Mouse (Mus musculus): ENCODE data around the gene Pbx3. TPM values are rescaled to one million over a fixed set of nuclear protein-coding genes. Genes with fewer than 3 reads are reported as not detected.

The Pbx3 gene
- polyA plus RNA-seq, 1 experiment from 2014 or later, result 88.0 TPM

- WGBS, result 63% methylated on average over 2 of the region's 2 CpGs
- ATAC-seq (ENCODE audit: insufficient read depth, low FRiP score, low TSS enrichment), result no peak
- no peak for DNase-seq (ENCODE audit: low spot score)
Observed at GRCm38 (mm10) chr2:34374349-34374748, 1.4 kb upstream of the Pbx3 start.

GRCm38 (mm10) chr2:34373886-34374285 lies 944 bp upstream of the Pbx3 start:
- Histone ChIP-seq H3K4me3 (ENCODE audit: low read depth, low read length) (no peak overlapping the region), H3K4me1 (ENCODE audit: control insufficient read depth, insufficient read depth, low read length) (peaks cover 13% of the 10 kb centered on the region), H3K4me2 (ENCODE audit: low read depth) (no peak overlapping the region; the same call in 1 of the 2 replicates), H3K9me3 (ENCODE audit: control insufficient read depth, low read length) (no peaks in the 10 kb centered on the region), H3K9ac (ENCODE audit: low read length) (no peak overlapping the region), H3K27me3 (ENCODE audit: control insufficient read depth, insufficient read depth, low read length) (no peaks in the 10 kb centered on the region), H3K36me3 (ENCODE audit: control insufficient read depth, insufficient read depth, low read length) (no peaks in the 10 kb centered on the region), H3K27ac (ENCODE audit: low read depth, low read length) (no peak overlapping the region)
- no peak for DNase-seq (ENCODE audit: low spot score)
- WGBS, result 34% methylated on average over 3 of the region's 3 CpGs
- no peak for ATAC-seq (ENCODE audit: insufficient read depth, low FRiP score, low TSS enrichment)

More at GRCm38 (mm10) chr2:34374349-34374748, 1.4 kb upstream of the Pbx3 start:
- Histone ChIP-seq H3K4me2 (ENCODE audit: low read depth) (no peak overlapping the region), H3K27me3 (ENCODE audit: control insufficient read depth, insufficient read depth, low read length) (no peaks in the 10 kb centered on the region), H3K9ac (ENCODE audit: low read length) (no peak overlapping the region), H3K36me3 (ENCODE audit: control insufficient read depth, insufficient read depth, low read length) (no peaks in the 10 kb centered on the region), H3K4me3 (ENCODE audit: low read depth, low read length) (no peak overlapping the region), H3K27ac (ENCODE audit: low read depth, low read length) (no peak overlapping the region), H3K9me3 (ENCODE audit: control insufficient read depth, low read length) (no peaks in the 10 kb centered on the region), H3K4me1 (ENCODE audit: control insufficient read depth, insufficient read depth, low read length) (peaks cover 11% of the 10 kb centered on the region)

GRCm38 (mm10) chr2:34371441-34372304 lies 1.3 kb downstream of the Pbx3 start:
- peak; percentile 78 for DNase-seq (ENCODE audit: low spot score)
- WGBS, result under 1% methylated on average over 65 of the region's 118 CpGs
- ATAC-seq (ENCODE audit: insufficient read depth, low FRiP score, low TSS enrichment), result peak; percentile 24; the same call in 1 of the 2 replicates
- Histone ChIP-seq H3K27me3 (ENCODE audit: control insufficient read depth, insufficient read depth, low read length) (no peaks in the 10 kb centered on the region), H3K4me1 (ENCODE audit: control insufficient read depth, insufficient read depth, low read length) (peaks cover 19% of the 10 kb centered on the region), H3K4me2 (ENCODE audit: low read depth) (peak overlapping the region; percentile 89), H3K27ac (ENCODE audit: low read depth, low read length) (peak overlapping the region; percentile 100), H3K36me3 (ENCODE audit: control insufficient read depth, insufficient read depth, low read length) (no peaks in the 10 kb centered on the region), H3K9ac (ENCODE audit: low read length) (peak overlapping the region; percentile 99), H3K4me3 (ENCODE audit: low read depth, low read length) (peak overlapping the region; percentile 94), H3K9me3 (ENCODE audit: control insufficient read depth, low read length) (no peaks in the 10 kb centered on the region)

- Histone ChIP-seq H3K4me3 (ENCODE audit: low read depth, low read length) (peak overlapping the region; percentile 94), H3K4me2 (ENCODE audit: low read depth) (peak overlapping the region; percentile 89), H3K27ac (ENCODE audit: low read depth, low read length) (peak overlapping the region; percentile 100), H3K4me1 (ENCODE audit: control insufficient read depth, insufficient read depth, low read length) (peaks cover 19% of the 10 kb centered on the region), H3K9ac (ENCODE audit: low read length) (peak overlapping the region; percentile 99), H3K27me3 (ENCODE audit: control insufficient read depth, insufficient read depth, low read length) (no peaks in the 10 kb centered on the region), H3K9me3 (ENCODE audit: control insufficient read depth, low read length) (no peaks in the 10 kb centered on the region), H3K36me3 (ENCODE audit: control insufficient read depth, insufficient read depth, low read length) (no peaks in the 10 kb centered on the region)
- DNase-seq (ENCODE audit: low spot score) (peak; percentile 47), ATAC-seq (ENCODE audit: insufficient read depth, low FRiP score, low TSS enrichment) (no peak)
- under 1% methylated on average over 42 of the region's 42 CpGs for WGBS
Observed at GRCm38 (mm10) chr2:34370725-34371440, 2.1 kb downstream of the Pbx3 start.

- Histone ChIP-seq H3K4me1 (ENCODE audit: control insufficient read depth, insufficient read depth, low read length) (peaks cover 19% of the 10 kb centered on the region), H3K4me2 (ENCODE audit: low read depth) (peak overlapping the region; percentile 89), H3K27ac (ENCODE audit: low read depth, low read length) (peak overlapping the region; percentile 100), H3K27me3 (ENCODE audit: control insufficient read depth, insufficient read depth, low read length) (no peaks in the 10 kb centered on the region), H3K9me3 (ENCODE audit: control insufficient read depth, low read length) (no peaks in the 10 kb centered on the region), H3K36me3 (ENCODE audit: control insufficient read depth, insufficient read depth, low read length) (no peaks in the 10 kb centered on the region), H3K9ac (ENCODE audit: low read length) (peak overlapping the region; percentile 99), H3K4me3 (ENCODE audit: low read depth, low read length) (peak overlapping the region; percentile 94)
- DNase-seq (ENCODE audit: low spot score), result peak; percentile 14
- WGBS, result 7% methylated on average over 7 of the region's 7 CpGs
- ATAC-seq (ENCODE audit: insufficient read depth, low FRiP score, low TSS enrichment), result no peak
Observed at GRCm38 (mm10) chr2:34370349-34370724, 2.6 kb downstream of the Pbx3 start.

GRCm38 (mm10) chr2:34368396-34368795 lies 4.5 kb downstream of the Pbx3 start:
- Histone ChIP-seq H3K4me3 (ENCODE audit: low read depth, low read length) (peak overlapping the region; percentile 15), H3K36me3 (ENCODE audit: control insufficient read depth, insufficient read depth, low read length) (no peaks in the 10 kb centered on the region), H3K27me3 (ENCODE audit: control insufficient read depth, insufficient read depth, low read length) (no peaks in the 10 kb centered on the region), H3K27ac (ENCODE audit: low read depth, low read length) (peak overlapping the region; percentile 50; the same call in 1 of the 2 replicates), H3K9ac (ENCODE audit: low read length) (no peak overlapping the region), H3K4me2 (ENCODE audit: low read depth) (peak overlapping the region; percentile 36), H3K4me1 (ENCODE audit: control insufficient read depth, insufficient read depth, low read length) (peaks cover 16% of the 10 kb centered on the region), H3K9me3 (ENCODE audit: control insufficient read depth, low read length) (no peaks in the 10 kb centered on the region)
- ATAC-seq (ENCODE audit: insufficient read depth, low FRiP score, low TSS enrichment) (no peak), DNase-seq (ENCODE audit: low spot score) (peak; percentile 30)
- WGBS, result 27% methylated on average over 6 of the region's 6 CpGs

- H3K27me3 ChIP-seq (ENCODE audit: control insufficient read depth, insufficient read depth, low read length), result no peaks in the 10 kb centered on the region
- no peak for ATAC-seq (ENCODE audit: insufficient read depth, low FRiP score, low TSS enrichment)
- H3K4me3 ChIP-seq (ENCODE audit: low read depth, low read length), result no peak overlapping the region
- no peaks in the 10 kb centered on the region for H3K9me3 ChIP-seq (ENCODE audit: control insufficient read depth, low read length)
- WGBS, result 20% methylated on average over 2 of the region's 2 CpGs
- H3K36me3 ChIP-seq (ENCODE audit: control insufficient read depth, insufficient read depth, low read length), result no peaks in the 10 kb centered on the region
- H3K27ac ChIP-seq (ENCODE audit: low read depth, low read length), result no peak overlapping the region
- DNase-seq (ENCODE audit: low spot score), result no peak
- H3K4me2 ChIP-seq (ENCODE audit: low read depth), result no peak overlapping the region
- peaks cover 11% of the 10 kb centered on the region for H3K4me1 ChIP-seq (ENCODE audit: control insufficient read depth, insufficient read depth, low read length)
- no peak overlapping the region for H3K9ac ChIP-seq (ENCODE audit: low read length)
Observed at GRCm38 (mm10) chr2:34367024-34367423, 5.9 kb downstream of the Pbx3 start.

- DNase-seq (ENCODE audit: low spot score), result peak; percentile 19
- WGBS, result 15% methylated on average over 1 of the region's 1 CpGs
- Histone ChIP-seq H3K36me3 (ENCODE audit: control insufficient read depth, insufficient read depth, low read length) (no peaks in the 10 kb centered on the region), H3K4me3 (ENCODE audit: low read depth, low read length) (no peak overlapping the region), H3K9ac (ENCODE audit: low read length) (no peak overlapping the region), H3K4me2 (ENCODE audit: low read depth) (no peak overlapping the region), H3K27me3 (ENCODE audit: control insufficient read depth, insufficient read depth, low read length) (no peaks in the 10 kb centered on the region), H3K27ac (ENCODE audit: low read depth, low read length) (no peak overlapping the region), H3K9me3 (ENCODE audit: control insufficient read depth, low read length) (no peaks in the 10 kb centered on the region), H3K4me1 (ENCODE audit: control insufficient read depth, insufficient read depth, low read length) (peaks cover 23% of the 10 kb centered on the region)
- ATAC-seq (ENCODE audit: insufficient read depth, low FRiP score, low TSS enrichment), result no peak
Observed at GRCm38 (mm10) chr2:34363678-34364077, 9.3 kb downstream of the Pbx3 start.
